Mouse (Mus musculus) CH12.LX (cell line): Measurements from ENCODE around the gene Sgk2. TPM values are rescaled to one million over a fixed set of nuclear protein-coding genes. Genes with fewer than 3 reads are reported as not detected.

Experiments
- DNase-seq: peaks from one replicate; pipeline ENCODE4 v3.0.0-alpha.2; 2013; ENCODE audit errors: extremely low read depth
- H3K27ac ChIP-seq: 2 replicates; pipeline ENCODE4 v1.5.1; 2012; ENCODE audit warnings: low read depth, mild to moderate bottlenecking, control low read depth, moderate library complexity; ENCODE audit not compliant: insufficient read depth
- H3K27me3 ChIP-seq: replicated peaks from 2 replicates; pipeline ENCODE3; 2012; ENCODE audit warnings: inconsistent platforms
- H3K36me3 ChIP-seq, 2 experiments: replicated peaks in 1 of 2; 2 replicates each; pipeline versions ENCODE3 to v1.6.1; 2012; ENCODE audit warnings: inconsistent platforms in 1 of 2, low read length in 1 of 2, mild to moderate bottlenecking in 1 of 2, mixed read lengths in 1 of 2, moderate library complexity in 1 of 2; ENCODE audit not compliant: control insufficient read depth in 1 of 2, insufficient read depth in 1 of 2
- H3K4me1 ChIP-seq, 2 experiments: 2 replicates each; pipeline ENCODE4 v1.6.1; 2012; ENCODE audit warnings: inconsistent platforms in 1 of 2, moderate library complexity in 1 of 2; ENCODE audit not compliant: insufficient read depth in 2 of 2, control insufficient read depth in 1 of 2
- H3K4me2 ChIP-seq: 2 replicates; pipeline ENCODE4 v1.6.1; 2012; ENCODE audit warnings: low read depth, mild to moderate bottlenecking, control low read depth; ENCODE audit not compliant: poor library complexity, insufficient read depth, severe bottlenecking
- H3K4me3 ChIP-seq, 3 experiments: fragments of 150-350 bp in 1 of 3; sonication (generic) in 1 of 3; replicated peaks in 1 of 3; 2 replicates each; pipeline versions ENCODE3 to v1.5.1; 2011 to 2012; ENCODE audit warnings: low read depth in 2 of 3, low read length in 2 of 3, mild to moderate bottlenecking in 2 of 3, moderate library complexity in 2 of 3, control low read depth in 1 of 3, improper control_type of control experiment in 1 of 3, inconsistent platforms in 1 of 3, mixed read lengths in 1 of 3; ENCODE audit not compliant: poor library complexity in 1 of 3
- H3K79me2 ChIP-seq: replicated peaks from 2 replicates; pipeline ENCODE4 v1.6.1; 2012; ENCODE audit warnings: mild to moderate bottlenecking, moderate library complexity; ENCODE audit not compliant: control insufficient read depth, poor library complexity, insufficient read depth, severe bottlenecking; ENCODE audit errors: extremely low read depth
- H3K9ac ChIP-seq: 2 replicates; pipeline ENCODE4 v1.6.1; 2012; ENCODE audit warnings: low read depth, mild to moderate bottlenecking, control low read depth, moderate library complexity; ENCODE audit not compliant: insufficient read depth
- H3K9me3 ChIP-seq: replicated peaks from 2 replicates; pipeline ENCODE3; 2012; ENCODE audit warnings: low read length, inconsistent platforms, mixed read lengths
- CHD2 ChIP-seq: IDR thresholded peaks from 2 replicates; pipeline ENCODE4 v1.6.1; 2011; ENCODE audit warnings: low read length, improper control_type of control experiment
- EP300 ChIP-seq: IDR thresholded peaks from 2 replicates; pipeline ENCODE4 v1.6.1; 2011; ENCODE audit warnings: low read length, improper control_type of control experiment
- ETS1 ChIP-seq: conservative IDR thresholded peaks from 2 replicates; pipeline ENCODE4 v1.6.1; 2012; ENCODE audit warnings: low read depth, mild to moderate bottlenecking, inconsistent platforms, low read length, improper control_type of control experiment, moderate library complexity
- IRF4 ChIP-seq: IDR thresholded peaks from 2 replicates; pipeline ENCODE4 v1.6.1; 2014; ENCODE audit warnings: low read depth, mild to moderate bottlenecking, inconsistent platforms, low read length, improper control_type of control experiment
- JUN ChIP-seq: IDR thresholded peaks from 2 replicates; pipeline ENCODE4 v1.6.1; 2011; ENCODE audit warnings: low read depth, mild to moderate bottlenecking, low read length, improper control_type of control experiment, moderate library complexity; ENCODE audit not compliant: insufficient read depth
- JUND ChIP-seq: conservative IDR thresholded peaks from 2 replicates; pipeline ENCODE4 v1.6.1; 2011; ENCODE audit warnings: low read depth, low read length, improper control_type of control experiment
- KAT2A ChIP-seq: IDR thresholded peaks from 2 replicates; pipeline ENCODE4 v1.6.1; 2012; ENCODE audit warnings: low read length, improper control_type of control experiment, inconsistent platforms; ENCODE audit not compliant: insufficient replicate concordance
- MAX ChIP-seq: IDR thresholded peaks from 2 replicates; pipeline ENCODE4 v1.6.1; 2011; ENCODE audit warnings: low read length, improper control_type of control experiment
- MAZ ChIP-seq: IDR thresholded peaks from 2 replicates; pipeline ENCODE4 v1.6.1; 2012; ENCODE audit warnings: low read depth, mild to moderate bottlenecking, inconsistent platforms, low read length, improper control_type of control experiment, moderate library complexity
- MEF2A ChIP-seq: IDR thresholded peaks from 2 replicates; pipeline ENCODE4 v1.6.1; 2014; ENCODE audit warnings: low read depth, mild to moderate bottlenecking, inconsistent platforms, low read length, improper control_type of control experiment, borderline replicate concordance
- MYC ChIP-seq: IDR thresholded peaks from 2 replicates; pipeline ENCODE4 v1.6.1; 2011; ENCODE audit warnings: low read depth, mild to moderate bottlenecking, improper control_type of control experiment, low read length
- NRF1 ChIP-seq: IDR thresholded peaks from 2 replicates; pipeline ENCODE4 v1.6.1; 2014; ENCODE audit warnings: low read depth, mild to moderate bottlenecking, inconsistent platforms, low read length, improper control_type of control experiment, moderate library complexity
- POLR2AphosphoS2 ChIP-seq: IDR thresholded peaks from 2 replicates; pipeline ENCODE4 v1.6.1; 2011; ENCODE audit warnings: low read depth, low read length, improper control_type of control experiment
- RCOR1 ChIP-seq: conservative IDR thresholded peaks from 2 replicates; pipeline ENCODE4 v1.6.1; 2012; ENCODE audit warnings: low read depth, mild to moderate bottlenecking, inconsistent platforms, low read length, improper control_type of control experiment
- SMC3 ChIP-seq: IDR thresholded peaks from 2 replicates; pipeline ENCODE4 v1.6.1; 2011; ENCODE audit warnings: low read depth, low read length, improper control_type of control experiment
- UBTF ChIP-seq: IDR thresholded peaks from 2 replicates; pipeline ENCODE4 v1.6.1; 2012; ENCODE audit warnings: low read depth, mild to moderate bottlenecking, inconsistent platforms, low read length, improper control_type of control experiment, moderate library complexity
- USF1 ChIP-seq: IDR thresholded peaks from 2 replicates; pipeline ENCODE4 v1.6.1; 2014; ENCODE audit warnings: low read depth, mild to moderate bottlenecking, inconsistent platforms, low read length, improper control_type of control experiment
- USF2 ChIP-seq: conservative IDR thresholded peaks from 2 replicates; pipeline ENCODE4 v1.6.1; 2011; ENCODE audit warnings: low read depth, low read length, improper control_type of control experiment
- ZC3H11A ChIP-seq: IDR thresholded peaks from 2 replicates; pipeline ENCODE4 v1.6.1; 2012; ENCODE audit warnings: low read depth, mild to moderate bottlenecking, inconsistent platforms, low read length, improper control_type of control experiment
- ZKSCAN1 ChIP-seq: IDR thresholded peaks from 2 replicates; pipeline ENCODE4 v1.6.1; 2012; ENCODE audit warnings: low read depth, inconsistent platforms, low read length, improper control_type of control experiment, borderline replicate concordance
- ZNF384 ChIP-seq: IDR thresholded peaks from 2 replicates; pipeline ENCODE4 v1.6.1; 2012; ENCODE audit warnings: low read depth, low read length, improper control_type of control experiment, inconsistent platforms
- dilution Hi-C: fragments of 300-500 bp; cut with MboI; formaldehyde crosslinking; loops from 2 replicates; pipeline ENCODE4 v1.14.3; 2020; ENCODE audit warnings: low sequenced_read_pairs; ENCODE audit not compliant: extremely low pct_unique_long_range_greater_than_20kb, extremely low pct_ligation_motif_present
- in situ Hi-C: fragments of 300-500 bp; cut with MboI; formaldehyde crosslinking; loops from 3 replicates; pipeline ENCODE4 v1.14.3; 2019; ENCODE audit warnings: low sequenced_read_pairs, low pct_ligation_motif_present, low pct_unique_long_range_greater_than_20kb, mixed read lengths
- polyA plus RNA-seq: library from polyadenylated mRNA; unstranded; fragments of >175 nt; gene quantifications from 2 replicates; pipeline ENCODE4 v1.2.1, GENCODE M21; 2012; ENCODE audit warnings: low read depth; ENCODE audit not compliant: insufficient read length
- total RNA-seq, 2 experiments: library from RNA; depleted of rRNA; stranded (reverse); fragments of 300-350 nt in 1 of 2; fragments of >200 nt in 1 of 2; gene quantifications; 2 replicates each; pipeline ENCODE4 v1.2.3; 2012 to 2014

Sgk2 gene
- total and polyA plus RNA-seq, 3 experiments, result not detected

- peaks cover 54% of the 10 kb centered on the region for H3K27me3 ChIP-seq
- no peak overlapping the region for H3K9ac ChIP-seq
- no peak overlapping the region for H3K27ac ChIP-seq
- no peak overlapping the region for H3K4me3 ChIP-seq
- H3K4me2 ChIP-seq, result no peak overlapping the region
- H3K79me2 ChIP-seq, result no peaks in the 10 kb centered on the region
- in situ Hi-C loops (no loop called here), dilution Hi-C loops (no loop called here)
- no peak for DNase-seq
- TF ChIP-seq ZC3H11A (no peak), MAZ (no peak), MAX (no peak), ZNF384 (no peak), USF1 (no peak), JUN (no peak), MEF2A (no peak), USF2 (no peak), KAT2A (no peak), JUND (no peak)
- H3K4me1 ChIP-seq, result peaks cover 0 to under 1% of the 10 kb centered on the region in 2 experiments; a peak in 2 of 4 replicates
- H3K36me3 ChIP-seq, result no peaks in the 10 kb centered on the region
- no peaks in the 10 kb centered on the region for H3K9me3 ChIP-seq
Observed at GRCm38 (mm10) chr2:162970896-162971295, 16.2 kb upstream of the Sgk2 start.

- dilution Hi-C loops, result no loop called here
- H3K27ac ChIP-seq, result no peak overlapping the region
Observed at GRCm38 (mm10) chr2:162972752-162973151, 14.4 kb upstream of the Sgk2 start.

More at GRCm38 (mm10) chr2:162972752-162973151, 14.4 kb upstream of the Sgk2 start:
- no peak overlapping the region for H3K4me3 ChIP-seq
- no peaks in the 10 kb centered on the region for H3K79me2 ChIP-seq
- H3K4me1 ChIP-seq, result peaks cover 0 to 4% of the 10 kb centered on the region in 2 experiments; a peak in 2 of 4 replicates
- DNase-seq, result no peak
- no peak overlapping the region for H3K4me2 ChIP-seq
- no peaks in the 10 kb centered on the region for H3K36me3 ChIP-seq
- no peaks in the 10 kb centered on the region for H3K9me3 ChIP-seq
- in situ Hi-C loops, result no loop called here
- no peak for TF ChIP-seq UBTF
- no peak for TF ChIP-seq SMC3
- no peak for TF ChIP-seq RCOR1
- no peak for TF ChIP-seq MYC
- TF ChIP-seq POLR2AphosphoS2, result no peak
- TF ChIP-seq USF1, result no peak
- TF ChIP-seq JUND, result no peak
- TF ChIP-seq ETS1, result no peak
- TF ChIP-seq CHD2, result no peak
- no peak for TF ChIP-seq ZKSCAN1
- no peak for TF ChIP-seq NRF1
- no peak for TF ChIP-seq ZNF384
- TF ChIP-seq IRF4, result no peak
- no peak for TF ChIP-seq USF2
- no peak for TF ChIP-seq MAX
- TF ChIP-seq EP300, result no peak
- no peak overlapping the region for H3K9ac ChIP-seq
- H3K27me3 ChIP-seq, result peaks cover 47% of the 10 kb centered on the region
